Mouse (Mus musculus): ENCODE results near the gene Dus3l.

GRCm38 (mm10) chr17:56805784-56806183 is 41.2 kb downstream of the Dus3l start:
- TF ChIP-seq CTCF (IDR thresholded peaks at IDR 0.05; ENCODE audit: extremely low read depth, insufficient read depth, insufficient read length, insufficient replicate concordance), result no peak
- TF ChIP-seq POLR2A (IDR thresholded peaks at IDR 0.05; ENCODE audit: low read depth, low read length), result no peak
